Mouse (Mus musculus) forebrain, embryonic 12.5 days (tissue): ENCODE measurements around the gene Dock4. TPM values are rescaled to one million over a fixed set of nuclear protein-coding genes. Genes with fewer than 3 reads are reported as not detected.

Experiments used
- ATAC-seq: fragments of 200-750 bp; cut with Nextera tagmentation; 2 replicates; pipeline ENCODE4 v1.8.0; 2017; ENCODE audit warnings: moderate TSS enrichment; ENCODE audit not compliant: low FRiP score
- H3K27ac ChIP-seq: fragments of 300-500 bp; sonication (generic); 2 replicates; pipeline ENCODE4 v1.5.1; 2016; ENCODE audit warnings: mild to moderate bottlenecking
- H3K27me3 ChIP-seq: fragments of 300-500 bp; sonication (generic); 2 replicates; pipeline ENCODE4 v1.6.1; 2016; ENCODE audit warnings: mild to moderate bottlenecking
- H3K36me3 ChIP-seq: fragments of 300-500 bp; sonication (generic); replicated peaks from 2 replicates; pipeline ENCODE4 v1.6.1; 2016; ENCODE audit warnings: mild to moderate bottlenecking
- H3K4me1 ChIP-seq: fragments of 300-500 bp; sonication (generic); 2 replicates; pipeline ENCODE4 v1.6.1; 2016
- H3K4me2 ChIP-seq: fragments of 300-500 bp; sonication (generic); 2 replicates; pipeline ENCODE4 v1.6.1; 2016; ENCODE audit warnings: mild to moderate bottlenecking, moderate library complexity
- H3K4me3 ChIP-seq: fragments of 300-500 bp; sonication (generic); replicated peaks from 2 replicates; pipeline ENCODE4 v1.5.1; 2016; ENCODE audit warnings: mild to moderate bottlenecking
- H3K9ac ChIP-seq: fragments of 300-500 bp; sonication (generic); 2 replicates; pipeline ENCODE4 v1.6.1; 2016; ENCODE audit warnings: mild to moderate bottlenecking
- H3K9me3 ChIP-seq: fragments of 300-500 bp; sonication (generic); 2 replicates; pipeline ENCODE4 v1.6.1; 2016
- WGBS: fragments of 180-500 bp; shearing (Covaris S2); methylation state at CpG from one replicate; pipeline ENCODE4 v1.1.7; 2016; 5-methylcytosine and 5-hydroxymethylcytosine counted together
- polyA plus RNA-seq: library from polyadenylated mRNA; unstranded; fragments of >200 nt; fragmentation: Nextera tagmentation; extraction: Ambion mirVana; gene quantifications from 2 replicates; pipeline ENCODE4 v1.2.1, GENCODE M21; 2016

Dock4 gene
- polyA plus RNA-seq, 1 experiment from 2014 or later: 32.7 TPM

DNA sequence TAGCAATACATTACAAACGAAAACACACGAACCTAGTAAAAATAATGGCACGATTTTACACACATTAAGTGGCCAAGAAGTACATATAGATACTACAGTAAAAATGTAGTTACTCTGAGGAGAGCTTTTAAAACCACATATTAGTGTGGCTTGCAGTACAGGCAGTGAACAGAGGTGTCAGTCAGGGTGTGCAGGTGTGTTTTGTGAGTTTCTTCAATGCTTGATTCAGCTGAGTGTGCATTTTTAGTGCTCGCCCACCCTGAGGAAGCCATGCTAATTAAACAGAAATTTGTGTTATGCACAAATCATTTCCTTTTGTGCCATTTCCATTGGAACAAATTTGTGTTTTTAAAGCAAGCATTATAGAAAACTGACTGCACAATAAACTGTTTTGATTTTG lies 77.3 kb downstream of the Dock4 start:
- H3K27me3 ChIP-seq: no peaks in the 10 kb centered on the region
- H3K9me3 ChIP-seq: no peaks in the 10 kb centered on the region
- H3K4me1 ChIP-seq: no peaks in the 10 kb centered on the region
- no peak for ATAC-seq
- no peaks in the 10 kb centered on the region for H3K36me3 ChIP-seq
- H3K27ac ChIP-seq: no peak overlapping the region
- H3K4me2 ChIP-seq: no peak overlapping the region
- WGBS: 93% methylated on average over 4 of the region's 4 CpGs
- H3K9ac ChIP-seq: no peak overlapping the region
- H3K4me3 ChIP-seq: no peak overlapping the region

DNA sequence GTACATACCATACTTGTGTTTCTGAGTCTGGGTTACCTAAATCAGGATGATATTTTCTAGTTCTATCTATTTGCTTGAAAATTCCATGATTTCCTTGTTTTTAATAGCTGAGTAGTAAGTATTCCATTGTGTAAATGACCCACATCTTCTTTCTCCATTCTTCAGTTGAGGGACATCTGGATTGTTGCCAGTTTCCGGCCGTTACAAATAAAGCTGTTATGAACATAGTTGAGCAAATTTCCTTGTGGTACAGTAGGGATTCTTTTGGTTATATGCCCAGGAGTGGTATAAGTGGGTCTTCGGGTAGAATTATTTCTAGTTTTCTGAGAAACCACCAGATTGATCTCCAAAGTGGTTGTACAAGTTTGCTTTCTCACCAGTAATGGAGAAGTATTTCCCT lies 79.3 kb downstream of the Dock4 start:
- Histone ChIP-seq H3K27me3 (no peaks in the 10 kb centered on the region), H3K36me3 (no peaks in the 10 kb centered on the region), H3K4me3 (no peak overlapping the region), H3K27ac (no peak overlapping the region), H3K4me1 (no peaks in the 10 kb centered on the region), H3K4me2 (no peak overlapping the region), H3K9ac (no peak overlapping the region), H3K9me3 (no peaks in the 10 kb centered on the region)
- no peak for ATAC-seq
- WGBS: 95% methylated on average over 3 of the region's 3 CpGs

DNA sequence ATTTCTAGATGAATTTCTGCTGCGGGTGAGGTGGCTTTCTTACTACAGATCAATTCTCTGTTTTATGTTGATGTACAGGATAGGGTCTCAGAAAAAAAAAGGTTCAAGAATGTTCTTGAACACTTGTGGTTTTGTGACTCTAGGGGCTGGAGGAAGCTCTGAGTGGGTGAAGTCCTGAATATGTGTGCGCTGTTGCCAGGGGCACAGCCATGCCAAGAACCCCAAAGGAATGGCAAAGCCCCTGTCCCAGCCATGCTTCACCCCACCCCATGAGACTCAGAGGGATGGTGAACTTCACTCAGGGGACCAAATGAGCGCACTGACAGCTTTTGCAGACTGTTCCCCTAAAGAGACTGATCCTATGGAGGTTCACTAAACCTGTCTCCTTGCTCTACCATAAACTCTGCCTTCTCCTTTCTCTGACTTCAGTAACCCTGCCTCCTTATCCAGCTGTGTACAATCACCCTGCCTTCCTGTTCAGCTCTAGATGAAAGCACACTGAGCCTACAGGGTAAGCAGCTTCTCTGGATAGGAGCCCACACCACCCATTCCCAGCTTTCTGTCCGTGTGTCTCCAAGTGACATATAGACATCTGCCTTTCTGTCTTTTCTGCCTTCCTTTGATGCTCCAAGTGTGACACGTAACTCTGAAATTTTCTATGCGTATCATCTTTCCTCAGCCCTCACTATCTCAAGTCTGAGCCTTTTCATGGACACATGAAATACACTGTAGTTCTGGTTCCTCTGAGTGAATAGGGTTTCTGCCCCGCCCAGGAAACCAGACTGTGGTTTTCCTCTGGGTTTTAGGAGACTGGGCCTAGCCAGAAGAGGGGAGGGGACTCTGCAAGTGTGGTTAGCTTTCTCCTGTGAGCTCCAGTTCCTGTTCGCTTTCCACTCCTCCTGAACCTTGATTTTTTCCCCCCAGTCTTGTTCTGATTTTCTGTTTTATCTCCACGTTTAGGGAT lies 90.2 kb downstream of the Dock4 start:
- H3K4me2 ChIP-seq: no peak overlapping the region
- 88% methylated on average over 9 of the region's 9 CpGs for WGBS
- no peak overlapping the region for H3K4me3 ChIP-seq
- no peaks in the 10 kb centered on the region for H3K27me3 ChIP-seq
- H3K36me3 ChIP-seq: no peaks in the 10 kb centered on the region
- no peaks in the 10 kb centered on the region for H3K9me3 ChIP-seq
- no peaks in the 10 kb centered on the region for H3K4me1 ChIP-seq
- ATAC-seq: no peak
- H3K27ac ChIP-seq: no peak overlapping the region
- no peak overlapping the region for H3K9ac ChIP-seq

DNA sequence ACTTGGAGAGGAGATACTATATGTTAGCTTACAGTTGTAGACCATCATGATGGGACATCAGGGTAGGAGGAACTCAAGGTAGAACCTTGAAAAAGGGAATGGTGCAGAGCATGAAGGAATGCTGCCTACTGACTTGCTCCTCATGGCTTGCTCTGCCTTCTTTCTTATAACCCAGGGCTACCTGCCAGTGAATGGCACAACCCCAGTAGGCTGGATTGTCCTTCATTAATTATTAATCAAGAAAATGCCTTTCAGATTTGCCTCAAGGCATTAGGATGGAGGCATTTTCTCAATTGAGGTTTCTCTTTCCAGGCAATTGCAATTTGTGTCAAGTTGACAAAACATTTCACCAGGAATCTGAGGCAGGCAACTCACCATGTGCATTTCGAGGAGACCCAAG lies 92.1 kb downstream of the Dock4 start:
- H3K27ac ChIP-seq: no peak overlapping the region
- H3K4me3 ChIP-seq: no peak overlapping the region
- no peaks in the 10 kb centered on the region for H3K4me1 ChIP-seq
- no peak overlapping the region for H3K9ac ChIP-seq
- ATAC-seq: no peak
- H3K9me3 ChIP-seq: no peaks in the 10 kb centered on the region
- H3K27me3 ChIP-seq: no peaks in the 10 kb centered on the region
- H3K4me2 ChIP-seq: no peak overlapping the region
- H3K36me3 ChIP-seq: no peaks in the 10 kb centered on the region
- 87% methylated on average over 1 of the region's 1 CpGs for WGBS

DNA sequence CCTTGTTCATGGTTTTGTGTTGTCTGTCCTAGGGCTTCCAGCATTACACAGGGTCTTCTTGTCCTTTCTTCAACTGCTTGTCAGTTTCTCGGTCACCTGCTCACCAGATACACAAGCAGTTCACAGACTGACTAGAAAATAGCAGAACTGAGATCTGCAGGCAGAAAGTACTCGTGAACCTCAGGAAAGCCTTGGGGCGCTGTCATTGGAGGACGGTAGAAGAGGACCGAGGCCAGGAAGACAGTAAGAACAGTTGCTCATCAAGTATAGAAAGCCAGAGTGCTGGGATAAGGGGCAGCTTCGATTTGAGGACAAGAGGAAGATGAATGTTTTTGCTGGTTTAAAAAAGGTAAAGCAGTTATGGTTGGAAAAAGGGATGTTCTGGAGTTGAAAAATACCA lies 92.6 kb downstream of the Dock4 start:
- Histone ChIP-seq H3K9ac (no peak overlapping the region), H3K4me2 (no peak overlapping the region), H3K27ac (no peak overlapping the region), H3K27me3 (no peaks in the 10 kb centered on the region), H3K4me3 (no peak overlapping the region), H3K9me3 (no peaks in the 10 kb centered on the region), H3K4me1 (no peaks in the 10 kb centered on the region), H3K36me3 (no peaks in the 10 kb centered on the region)
- WGBS: 90% methylated on average over 6 of the region's 6 CpGs
- no peak for ATAC-seq

DNA sequence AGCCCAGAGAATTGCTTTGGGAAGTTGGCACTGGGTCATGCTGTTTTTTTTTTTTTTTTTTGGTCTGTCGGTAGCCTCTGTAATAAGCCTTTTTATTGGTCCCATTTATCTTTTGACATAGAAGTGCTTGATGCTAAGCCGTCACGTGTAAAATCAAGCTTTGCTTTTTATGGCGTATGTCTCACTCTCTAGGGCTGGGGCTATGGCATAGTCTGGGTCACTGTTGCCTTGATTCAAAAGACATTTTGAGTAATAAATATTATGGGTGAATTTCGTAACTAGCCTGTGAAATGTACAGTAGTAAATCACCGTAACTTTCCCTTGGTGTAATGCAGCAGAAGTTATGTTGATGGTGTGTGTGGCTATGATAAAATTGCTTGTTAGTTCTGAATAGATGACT lies 93.0 kb downstream of the Dock4 start:
- Histone ChIP-seq H3K27ac (no peak overlapping the region), H3K4me3 (no peak overlapping the region), H3K27me3 (no peaks in the 10 kb centered on the region), H3K9ac (no peak overlapping the region), H3K36me3 (no peaks in the 10 kb centered on the region), H3K4me1 (no peaks in the 10 kb centered on the region), H3K4me2 (no peak overlapping the region), H3K9me3 (no peaks in the 10 kb centered on the region)
- 94% methylated on average over 6 of the region's 6 CpGs for WGBS
- ATAC-seq: no peak

DNA sequence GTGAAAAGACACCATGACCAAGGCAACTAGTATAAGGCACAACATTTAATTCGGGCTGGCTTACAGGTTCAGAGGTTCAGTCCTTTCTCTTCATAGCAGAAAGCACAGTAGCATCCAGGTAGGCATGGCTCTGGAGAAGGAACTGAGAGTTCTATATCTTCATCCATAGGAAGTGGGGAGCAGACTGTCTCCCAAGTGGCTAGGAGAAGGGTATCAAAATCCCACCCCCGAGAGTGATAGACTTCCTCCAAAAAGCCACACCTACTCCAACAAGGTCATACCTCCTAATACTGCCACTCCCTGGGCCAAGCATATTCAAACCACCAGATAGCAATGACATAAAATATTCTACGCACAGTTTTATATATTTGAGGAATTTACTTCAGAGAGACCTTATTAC lies 98.5 kb downstream of the Dock4 start:
- Histone ChIP-seq H3K4me1 (peaks cover 7% of the 10 kb centered on the region), H3K27ac (no peak overlapping the region), H3K36me3 (no peaks in the 10 kb centered on the region), H3K4me3 (no peak overlapping the region), H3K9me3 (no peaks in the 10 kb centered on the region), H3K4me2 (no peak overlapping the region), H3K9ac (no peak overlapping the region), H3K27me3 (no peaks in the 10 kb centered on the region)
- 87% methylated on average over 3 of the region's 3 CpGs for WGBS
- ATAC-seq: no peak

DNA sequence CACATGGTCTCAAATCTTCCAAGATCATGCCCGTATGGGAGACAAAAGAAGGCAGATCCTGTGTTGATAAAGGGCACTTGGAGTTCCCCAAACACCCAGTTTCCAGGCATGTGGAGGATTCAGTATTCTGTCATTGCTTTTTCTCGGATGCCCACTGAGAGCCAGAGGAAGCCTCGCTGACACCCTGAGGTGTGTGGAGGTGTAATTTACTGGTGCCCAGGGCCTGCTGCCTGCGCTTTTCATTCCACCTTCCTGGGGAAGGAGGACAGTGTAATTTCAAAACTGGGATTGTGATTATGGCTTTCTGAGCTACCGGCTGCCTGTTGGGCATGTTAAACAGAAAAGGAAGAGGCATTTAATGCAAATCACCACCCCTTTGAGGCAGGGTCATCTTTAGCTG lies 101.1 kb downstream of the Dock4 start:
- no peak overlapping the region for H3K27ac ChIP-seq
- no peak overlapping the region for H3K9ac ChIP-seq
- no peak overlapping the region for H3K4me2 ChIP-seq
- no peak overlapping the region for H3K4me3 ChIP-seq
- H3K36me3 ChIP-seq: no peaks in the 10 kb centered on the region
- 50% methylated on average over 5 of the region's 5 CpGs for WGBS
- peaks cover 7% of the 10 kb centered on the region for H3K4me1 ChIP-seq
- no peaks in the 10 kb centered on the region for H3K9me3 ChIP-seq
- ATAC-seq: no peak
- no peaks in the 10 kb centered on the region for H3K27me3 ChIP-seq

DNA sequence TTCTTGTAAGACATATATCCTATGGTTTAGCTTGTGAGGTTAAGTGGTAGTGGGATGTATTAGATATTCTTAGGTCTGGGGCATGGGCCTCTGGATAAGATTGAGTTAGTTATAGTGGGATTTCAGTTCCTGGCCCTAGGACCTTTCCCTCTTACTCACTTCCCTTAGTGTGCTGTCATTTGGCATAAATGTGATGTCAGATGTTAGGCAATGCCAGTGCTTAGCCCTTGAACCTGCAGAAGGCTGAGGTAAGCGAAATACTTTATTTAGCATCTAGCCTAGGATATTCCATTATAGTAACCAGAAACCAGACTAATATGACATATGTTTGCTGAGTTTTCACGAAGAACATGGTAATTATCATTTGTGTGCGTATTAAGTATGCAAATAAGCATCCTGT lies 105.6 kb downstream of the Dock4 start:
- Histone ChIP-seq H3K9ac (no peak overlapping the region), H3K4me2 (no peak overlapping the region), H3K27me3 (no peaks in the 10 kb centered on the region), H3K4me3 (no peak overlapping the region), H3K4me1 (peaks cover 7% of the 10 kb centered on the region), H3K36me3 (no peaks in the 10 kb centered on the region), H3K9me3 (no peaks in the 10 kb centered on the region), H3K27ac (no peak overlapping the region)
- no peak for ATAC-seq
- 80% methylated on average over 3 of the region's 3 CpGs for WGBS

DNA sequence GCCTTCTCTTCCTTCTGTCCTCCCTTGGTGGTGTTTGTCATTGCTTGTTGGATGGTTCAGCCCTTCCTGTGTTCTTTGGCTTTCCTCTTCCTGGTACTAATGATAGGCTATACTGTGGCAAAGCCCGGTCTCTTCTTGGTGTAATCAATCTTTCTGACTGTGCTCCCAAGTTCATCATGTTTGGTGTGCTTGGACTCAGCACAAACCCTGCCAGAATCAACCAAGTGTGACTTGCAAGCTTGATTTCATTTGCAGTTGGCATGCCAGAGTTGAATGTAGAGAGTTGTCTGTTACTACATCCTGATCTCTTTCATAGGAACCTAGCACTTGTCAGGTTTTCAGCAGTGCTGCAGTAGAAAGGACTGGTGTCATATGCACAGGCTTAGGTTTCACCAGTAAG lies 106.4 kb downstream of the Dock4 start:
- no peaks in the 10 kb centered on the region for H3K36me3 ChIP-seq
- H3K27me3 ChIP-seq: no peaks in the 10 kb centered on the region
- H3K4me3 ChIP-seq: no peak overlapping the region
- no peak for ATAC-seq
- no peak overlapping the region for H3K27ac ChIP-seq
- H3K4me1 ChIP-seq: no peaks in the 10 kb centered on the region
- no peak overlapping the region for H3K9ac ChIP-seq
- H3K4me2 ChIP-seq: no peak overlapping the region
- H3K9me3 ChIP-seq: no peaks in the 10 kb centered on the region
- 94% methylated on average over 1 of the region's 1 CpGs for WGBS

DNA sequence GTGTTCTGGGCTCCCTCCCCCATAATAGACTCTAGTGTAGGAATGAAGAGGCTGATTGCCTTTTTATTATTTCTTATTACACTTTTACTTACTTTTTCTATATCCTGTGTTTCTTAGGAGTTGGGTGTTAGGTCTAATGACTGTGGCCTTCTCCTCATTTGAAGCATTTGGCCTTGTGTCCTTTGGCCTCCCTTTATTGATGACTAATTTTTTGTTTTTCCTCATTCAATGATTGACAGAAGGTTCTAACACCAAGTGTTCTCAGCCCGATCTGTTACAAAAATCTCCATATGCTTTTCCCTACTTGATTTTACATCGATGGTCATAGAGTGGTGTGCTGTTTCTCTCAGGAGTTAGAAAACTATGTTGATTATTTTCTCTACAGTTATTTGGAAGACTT lies 108.2 kb downstream of the Dock4 start:
- H3K9ac ChIP-seq: no peak overlapping the region
- H3K9me3 ChIP-seq: no peaks in the 10 kb centered on the region
- no peak overlapping the region for H3K4me3 ChIP-seq
- WGBS: 90% methylated on average over 2 of the region's 2 CpGs
- no peak overlapping the region for H3K27ac ChIP-seq
- no peaks in the 10 kb centered on the region for H3K27me3 ChIP-seq
- no peaks in the 10 kb centered on the region for H3K36me3 ChIP-seq
- H3K4me2 ChIP-seq: no peak overlapping the region
- no peak for ATAC-seq
- H3K4me1 ChIP-seq: no peaks in the 10 kb centered on the region

DNA sequence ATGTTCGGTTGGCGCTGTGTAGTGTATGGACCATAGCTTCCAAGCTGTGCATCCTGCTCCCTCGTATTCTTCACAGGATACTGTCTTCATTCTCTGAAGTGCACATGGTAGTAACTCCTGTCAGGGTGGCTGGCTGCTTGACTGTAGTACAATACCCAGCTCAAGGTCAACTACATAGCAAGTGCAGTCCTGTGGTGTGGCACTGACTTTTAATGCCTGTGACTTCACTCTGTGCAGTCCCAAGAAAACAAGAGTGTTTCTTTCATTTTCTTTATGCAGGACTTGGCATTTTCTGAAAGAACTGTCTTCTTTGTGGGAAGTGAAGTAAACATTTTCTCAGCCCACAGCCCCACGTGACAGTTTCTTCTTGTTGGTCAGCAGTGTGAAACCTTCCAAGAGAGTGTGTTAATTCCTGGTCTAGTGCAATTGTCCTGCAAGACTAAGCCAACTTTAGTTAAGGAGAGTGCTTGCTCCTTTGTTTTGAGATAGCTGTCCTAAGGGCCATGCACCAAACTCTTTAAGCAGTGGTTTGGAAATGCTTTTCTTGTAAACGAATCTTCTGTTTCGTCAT lies 109.3 kb downstream of the Dock4 start:
- Histone ChIP-seq H3K36me3 (no peaks in the 10 kb centered on the region), H3K9me3 (no peaks in the 10 kb centered on the region), H3K27ac (no peak overlapping the region), H3K4me1 (no peaks in the 10 kb centered on the region), H3K4me3 (no peak overlapping the region), H3K9ac (no peak overlapping the region), H3K4me2 (no peak overlapping the region), H3K27me3 (no peaks in the 10 kb centered on the region)
- ATAC-seq: no peak
- WGBS: 88% methylated on average over 6 of the region's 6 CpGs

DNA sequence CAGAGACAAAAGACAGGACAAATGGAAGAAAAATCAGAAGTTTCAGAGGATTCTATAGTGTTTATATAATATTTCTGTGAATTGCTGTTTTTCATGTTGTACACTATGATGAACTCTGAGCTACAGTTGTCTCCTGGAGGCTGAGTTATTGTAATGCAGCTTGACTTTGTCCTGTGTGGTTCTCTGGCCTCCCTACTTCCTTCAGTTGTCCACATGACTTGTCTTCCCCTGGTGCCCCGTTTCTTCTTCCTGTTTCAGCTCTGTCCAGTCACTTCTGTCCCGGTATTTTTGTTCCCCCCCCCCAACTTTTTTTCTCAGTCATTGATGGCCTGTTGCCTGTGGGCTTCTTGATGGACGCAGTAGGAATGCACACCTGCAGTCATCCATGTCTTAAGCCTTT lies 112.8 kb downstream of the Dock4 start:
- no peak overlapping the region for H3K4me2 ChIP-seq
- H3K27ac ChIP-seq: no peak overlapping the region
- H3K36me3 ChIP-seq: no peaks in the 10 kb centered on the region
- WGBS: 91% methylated on average over 3 of the region's 3 CpGs
- H3K4me1 ChIP-seq: no peaks in the 10 kb centered on the region
- H3K4me3 ChIP-seq: no peak overlapping the region
- H3K9me3 ChIP-seq: no peaks in the 10 kb centered on the region
- no peaks in the 10 kb centered on the region for H3K27me3 ChIP-seq
- H3K9ac ChIP-seq: no peak overlapping the region
- no peak for ATAC-seq
